Mouse (Mus musculus) embryonic facial prominence, embryonic 13.5 days (tissue): ENCODE measurements around the gene Afdn. TPM values are rescaled to one million over a fixed set of nuclear protein-coding genes. Genes with fewer than 3 reads are reported as not detected.
A peak's percentile ranks its signal among the peaks of the same experiment; 100 is the strongest.

Experiments used
- ATAC-seq: fragments of 200-750 bp; cut with Nextera tagmentation; 2 replicates; pipeline ENCODE4 v1.8.0; 2017; ENCODE audit warnings: low read depth; ENCODE audit not compliant: insufficient number of reproducible peaks, insufficient read depth, low FRiP score, low TSS enrichment
- H3K27ac ChIP-seq: fragments of 300-500 bp; sonication (generic); 2 replicates; pipeline ENCODE4 v1.5.1; 2015; ENCODE audit warnings: moderate library complexity, mild to moderate bottlenecking, inconsistent platforms
- H3K27me3 ChIP-seq: fragments of 300-500 bp; sonication (generic); 2 replicates; pipeline ENCODE4 v1.6.1; 2015; ENCODE audit warnings: mild to moderate bottlenecking, inconsistent platforms
- H3K36me3 ChIP-seq: fragments of 300-500 bp; sonication (generic); 2 replicates; pipeline ENCODE4 v1.6.1; 2015; ENCODE audit warnings: mild to moderate bottlenecking, inconsistent platforms
- H3K4me1 ChIP-seq: fragments of 300-500 bp; sonication (generic); 2 replicates; pipeline ENCODE4 v1.6.1; 2015; ENCODE audit warnings: inconsistent platforms
- H3K4me2 ChIP-seq: fragments of 300-500 bp; sonication (generic); 2 replicates; pipeline ENCODE4 v1.6.1; 2015; ENCODE audit warnings: moderate library complexity, mild to moderate bottlenecking, inconsistent platforms
- H3K4me3 ChIP-seq: fragments of 300-500 bp; sonication (generic); 2 replicates; pipeline ENCODE4 v1.5.1; 2015; ENCODE audit warnings: mild to moderate bottlenecking, inconsistent platforms
- H3K9ac ChIP-seq: fragments of 300-500 bp; sonication (generic); 2 replicates; pipeline ENCODE4 v1.6.1; 2015; ENCODE audit warnings: mild to moderate bottlenecking, inconsistent platforms
- H3K9me3 ChIP-seq: fragments of 300-500 bp; sonication (generic); 2 replicates; pipeline ENCODE4 v1.6.1; 2016; ENCODE audit warnings: inconsistent platforms
- WGBS: fragments of 180-500 bp; shearing (Covaris S2); methylation state at CpG from one replicate; pipeline ENCODE4 v1.1.7; 2015; ENCODE audit warnings: mixed read lengths; 5-methylcytosine and 5-hydroxymethylcytosine counted together
- polyA plus RNA-seq: library from polyadenylated mRNA; unstranded; fragments of >200 nt; fragmentation: Nextera tagmentation; extraction: Ambion mirVana; gene quantifications from 2 replicates; pipeline ENCODE4 v1.2.1, GENCODE M21; 2015

Afdn gene
- polyA plus RNA-seq, 1 experiment from 2014 or later: 57.8 TPM

GRCm38 (mm10) chr17:13739981-13740380, 20.4 kb upstream of the Afdn start:
- no peaks in the 10 kb centered on the region for H3K9me3 ChIP-seq
- H3K36me3 ChIP-seq: no peaks in the 10 kb centered on the region
- no peak overlapping the region for H3K9ac ChIP-seq
- no peak overlapping the region for H3K4me2 ChIP-seq
- no peak for ATAC-seq
- H3K4me3 ChIP-seq: no peak overlapping the region
- no peak overlapping the region for H3K27ac ChIP-seq
- no peaks in the 10 kb centered on the region for H3K27me3 ChIP-seq
- peaks cover 15% of the 10 kb centered on the region for H3K4me1 ChIP-seq
- 80% methylated on average over 5 of the region's 5 CpGs for WGBS

GRCm38 (mm10) chr17:13740796-13741195, 19.5 kb upstream of the Afdn start:
- whole genome bisulfite sequencing: 37% methylated on average over 2 of the region's 2 CpGs
- Histone ChIP-seq H3K4me2 (no peak overlapping the region), H3K27ac (no peak overlapping the region), H3K4me1 (peaks cover 19% of the 10 kb centered on the region), H3K9ac (no peak overlapping the region), H3K9me3 (no peaks in the 10 kb centered on the region), H3K27me3 (0 out of 2 replicates have a peak, but pooled peaks cover 4% of the 10 kb centered on the region), H3K4me3 (no peak overlapping the region), H3K36me3 (no peaks in the 10 kb centered on the region)
- ATAC-seq: no peak

- H3K4me3 ChIP-seq: no peak overlapping the region
- H3K4me2 ChIP-seq: no peak overlapping the region
- no peak overlapping the region for H3K27ac ChIP-seq
- no peak for ATAC-seq
- peaks cover 19% of the 10 kb centered on the region for H3K4me1 ChIP-seq
- WGBS: 84% methylated on average over 7 of the region's 7 CpGs
- 0 out of 2 replicates have a peak, but pooled peaks cover 4% of the 10 kb centered on the region for H3K27me3 ChIP-seq
- H3K9me3 ChIP-seq: no peaks in the 10 kb centered on the region
- no peak overlapping the region for H3K9ac ChIP-seq
- H3K36me3 ChIP-seq: no peaks in the 10 kb centered on the region
Measured at GRCm38 (mm10) chr17:13741611-13742010, 18.7 kb upstream of the Afdn start.

- no peaks in the 10 kb centered on the region for H3K9me3 ChIP-seq
- H3K4me3 ChIP-seq: no peak overlapping the region
- H3K4me2 ChIP-seq: no peak overlapping the region
- H3K27me3 ChIP-seq: 0 out of 2 replicates have a peak, but pooled peaks cover 4% of the 10 kb centered on the region
- 35% methylated on average over 2 of the region's 2 CpGs for WGBS
- no peak for ATAC-seq
- H3K27ac ChIP-seq: no peak overlapping the region
- peaks cover 19% of the 10 kb centered on the region for H3K4me1 ChIP-seq
- H3K9ac ChIP-seq: no peak overlapping the region
- no peaks in the 10 kb centered on the region for H3K36me3 ChIP-seq
Measured at GRCm38 (mm10) chr17:13742334-13742733, 18.0 kb upstream of the Afdn start.

GRCm38 (mm10) chr17:13742941-13743708, 17.2 kb upstream of the Afdn start:
- no peaks in the 10 kb centered on the region for H3K36me3 ChIP-seq
- no peak overlapping the region for H3K4me3 ChIP-seq
- 63% methylated on average over 7 of the region's 7 CpGs for WGBS
- H3K27me3 ChIP-seq: 0 out of 2 replicates have a peak, but pooled peaks cover 4% of the 10 kb centered on the region
- no peak overlapping the region for H3K4me2 ChIP-seq
- 0 out of 2 replicates have a peak overlapping the region, but pooled peaks have one; percentile 32 for H3K9ac ChIP-seq
- H3K9me3 ChIP-seq: no peaks in the 10 kb centered on the region
- H3K27ac ChIP-seq: peak overlapping the region; percentile 19
- H3K4me1 ChIP-seq: peaks cover 19% of the 10 kb centered on the region
- no peak for ATAC-seq

GRCm38 (mm10) chr17:13743709-13744079, 16.6 kb upstream of the Afdn start:
- no peaks in the 10 kb centered on the region for H3K36me3 ChIP-seq
- no peak overlapping the region for H3K4me3 ChIP-seq
- H3K4me1 ChIP-seq: peaks cover 16% of the 10 kb centered on the region
- no peak overlapping the region for H3K4me2 ChIP-seq
- whole genome bisulfite sequencing: 44% methylated on average over 5 of the region's 5 CpGs
- no peaks in the 10 kb centered on the region for H3K9me3 ChIP-seq
- H3K27ac ChIP-seq: peak overlapping the region; percentile 19
- ATAC-seq: no peak
- H3K27me3 ChIP-seq: 0 out of 2 replicates have a peak, but pooled peaks cover 4% of the 10 kb centered on the region
- H3K9ac ChIP-seq: peak overlapping the region; percentile 32; the same call in 1 of the 2 replicates

- H3K27me3 ChIP-seq: 0 out of 2 replicates have a peak, but pooled peaks cover 4% of the 10 kb centered on the region
- no peaks in the 10 kb centered on the region for H3K36me3 ChIP-seq
- no peak overlapping the region for H3K4me3 ChIP-seq
- no peak overlapping the region for H3K4me2 ChIP-seq
- ATAC-seq: no peak
- peaks cover 16% of the 10 kb centered on the region for H3K4me1 ChIP-seq
- no peak overlapping the region for H3K9ac ChIP-seq
- H3K27ac ChIP-seq: no peak overlapping the region
- WGBS: 85% methylated on average over 6 of the region's 6 CpGs
- H3K9me3 ChIP-seq: no peaks in the 10 kb centered on the region
Measured at GRCm38 (mm10) chr17:13744219-13744618, 16.1 kb upstream of the Afdn start.

- Histone ChIP-seq H3K9me3 (no peaks in the 10 kb centered on the region), H3K27me3 (0 out of 2 replicates have a peak, but pooled peaks cover 4% of the 10 kb centered on the region), H3K4me2 (no peak overlapping the region), H3K9ac (no peak overlapping the region), H3K4me3 (no peak overlapping the region), H3K4me1 (peaks cover 16% of the 10 kb centered on the region), H3K27ac (no peak overlapping the region), H3K36me3 (no peaks in the 10 kb centered on the region)
- ATAC-seq: peak; percentile 45; the same call in 1 of the 2 replicates
- 49% methylated on average over 4 of the region's 4 CpGs for WGBS
Measured at GRCm38 (mm10) chr17:13744824-13745223, 15.5 kb upstream of the Afdn start.

GRCm38 (mm10) chr17:13745373-13745772, 15.0 kb upstream of the Afdn start:
- WGBS: 54% methylated on average over 2 of the region's 2 CpGs
- Histone ChIP-seq H3K4me1 (peaks cover 16% of the 10 kb centered on the region), H3K9ac (no peak overlapping the region), H3K4me3 (no peak overlapping the region), H3K27ac (no peak overlapping the region), H3K9me3 (no peaks in the 10 kb centered on the region), H3K4me2 (no peak overlapping the region), H3K27me3 (0 out of 2 replicates have a peak, but pooled peaks cover 4% of the 10 kb centered on the region), H3K36me3 (no peaks in the 10 kb centered on the region)
- ATAC-seq: no peak

GRCm38 (mm10) chr17:13746330-13746729, 14.0 kb upstream of the Afdn start:
- H3K4me3 ChIP-seq: no peak overlapping the region
- H3K27ac ChIP-seq: no peak overlapping the region
- no peak overlapping the region for H3K4me2 ChIP-seq
- H3K4me1 ChIP-seq: peaks cover 16% of the 10 kb centered on the region
- H3K36me3 ChIP-seq: no peaks in the 10 kb centered on the region
- ATAC-seq: no peak
- no peaks in the 10 kb centered on the region for H3K9me3 ChIP-seq
- H3K9ac ChIP-seq: no peak overlapping the region
- WGBS: 40% methylated on average over 6 of the region's 6 CpGs
- 0 out of 2 replicates have a peak, but pooled peaks cover 4% of the 10 kb centered on the region for H3K27me3 ChIP-seq

GRCm38 (mm10) chr17:13747681-13748080, 12.7 kb upstream of the Afdn start:
- 89% methylated on average over 9 of the region's 9 CpGs for WGBS
- no peak overlapping the region for H3K9ac ChIP-seq
- H3K9me3 ChIP-seq: no peaks in the 10 kb centered on the region
- ATAC-seq: no peak
- no peak overlapping the region for H3K4me3 ChIP-seq
- no peak overlapping the region for H3K27ac ChIP-seq
- H3K27me3 ChIP-seq: 0 out of 2 replicates have a peak, but pooled peaks cover 4% of the 10 kb centered on the region
- no peak overlapping the region for H3K4me2 ChIP-seq
- H3K36me3 ChIP-seq: no peaks in the 10 kb centered on the region
- H3K4me1 ChIP-seq: peaks cover 16% of the 10 kb centered on the region

- no peaks in the 10 kb centered on the region for H3K9me3 ChIP-seq
Measured at GRCm38 (mm10) chr17:13749027-13749426, 11.3 kb upstream of the Afdn start.

More at GRCm38 (mm10) chr17:13749027-13749426, 11.3 kb upstream of the Afdn start:
- Histone ChIP-seq H3K4me2 (no peak overlapping the region), H3K27me3 (0 out of 2 replicates have a peak, but pooled peaks cover 4% of the 10 kb centered on the region), H3K36me3 (no peaks in the 10 kb centered on the region), H3K4me3 (no peak overlapping the region), H3K9ac (no peak overlapping the region), H3K27ac (no peak overlapping the region), H3K4me1 (peaks cover 8% of the 10 kb centered on the region)
- 90% methylated on average over 4 of the region's 4 CpGs for WGBS
- no peak for ATAC-seq
